ENCODE assay signal across 18 mouse cellular contexts in the genomic region with DNA sequence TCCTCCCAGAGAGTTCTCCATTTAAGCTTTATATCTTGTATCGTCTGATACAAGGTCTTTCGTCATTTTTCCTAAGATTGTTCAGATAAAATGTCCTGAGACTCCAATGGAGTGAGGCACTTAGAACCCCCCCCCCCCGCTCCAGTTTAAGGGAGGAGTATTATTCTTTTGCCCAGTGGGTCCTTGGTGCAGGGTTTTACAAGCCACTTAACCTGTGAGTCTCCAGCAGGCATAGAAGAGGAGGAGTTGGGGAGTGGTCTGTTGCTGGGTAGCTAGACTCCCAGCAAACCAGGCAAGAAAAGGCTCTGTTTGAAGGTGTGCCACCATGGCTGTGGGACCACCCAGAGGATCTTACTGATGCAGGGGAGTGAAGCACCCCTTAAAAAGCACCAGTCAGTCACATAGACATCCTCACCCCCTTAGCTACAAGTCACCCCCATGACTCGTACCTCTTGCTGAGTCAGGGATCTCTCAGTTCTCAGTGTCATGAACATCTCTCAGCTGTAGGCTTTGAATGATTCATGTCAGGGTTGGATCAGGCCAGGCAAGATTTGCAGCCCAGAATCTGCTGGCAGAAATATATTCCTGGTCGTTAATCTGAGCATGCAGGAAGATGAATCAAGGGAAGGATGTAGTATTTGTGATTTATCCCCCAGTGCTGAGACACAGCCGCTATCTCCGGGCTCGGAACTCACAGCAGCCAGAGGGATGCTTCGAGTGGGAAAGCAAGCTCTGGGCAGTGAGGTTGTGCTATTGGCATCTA. TPM values are rescaled to one million over a fixed set of nuclear protein-coding genes. Genes with fewer than 3 reads are reported as not detected.
DNase-seq lines count a peak whose midpoint lies in the region; ATAC-seq and TF ChIP-seq lines count a peak whose summit lies in the region.
"Had no signal": no experiment of that assay in that cellular context is flagged by ENCODE, and none has a peak within 500 bp of the region (broad histone marks: within the 10 kb centered on the region; RNA-seq: fewer than 3 reads in every experiment).

No protein-coding gene starts in this region.

- no peak overlapping the region for H3K4me2 ChIP-seq in kidney, embryonic 16.5 days (replicated peaks; ENCODE audit: low read depth, low read length)
- H3K4me2 ChIP-seq: embryonic facial prominence, embryonic 13.5 days; forebrain, embryonic 13.5 days; midbrain, embryonic 15.5 days; neural tube, embryonic 13.5 days had no signal

- H3K27ac ChIP-seq in kidney, embryonic 16.5 days (ENCODE audit: low read length): no peak overlapping the region
- peak overlapping the region; percentile 59 for H3K27ac ChIP-seq in ES-E14 (ENCODE audit: insufficient read depth, low read depth, low read length, poor library complexity, severe bottlenecking)
- peak overlapping the region; percentile 29 for H3K27ac ChIP-seq in embryonic fibroblast, embryonic 13.5 days (ENCODE audit: insufficient read depth, low read length)
- 0 out of 2 replicates have a peak overlapping the region, but pooled peaks have one; percentile 35 for H3K27ac ChIP-seq in small intestine, adult 2 months (ENCODE audit: insufficient read depth, low read depth, low read length)
- H3K27ac ChIP-seq: embryonic facial prominence, embryonic 13.5 days; forebrain, embryonic 13.5 days; hindbrain, postnatal 0 days; midbrain, embryonic 15.5 days; neural tube, embryonic 13.5 days had no signal

- no peaks in the 10 kb centered on the region for H3K9me3 ChIP-seq in kidney, embryonic 16.5 days (ENCODE audit: low read length)
- H3K9me3 ChIP-seq in ES-E14 (ENCODE audit: control insufficient read depth, insufficient read depth, low read depth, low read length): no peaks in the 10 kb centered on the region
- H3K9me3 ChIP-seq: embryonic facial prominence, embryonic 13.5 days; forebrain, embryonic 13.5 days; midbrain, embryonic 15.5 days; neural tube, embryonic 13.5 days had no signal

- no peaks in the 10 kb centered on the region for H3K27me3 ChIP-seq in kidney, embryonic 16.5 days (ENCODE audit: insufficient read depth, low read length)
- no peaks in the 10 kb centered on the region for H3K27me3 ChIP-seq in small intestine, adult 2 months (ENCODE audit: control insufficient read depth, insufficient read depth, low read length)
- H3K27me3 ChIP-seq: embryonic facial prominence, embryonic 13.5 days; forebrain, embryonic 13.5 days; midbrain, embryonic 15.5 days; neural tube, embryonic 13.5 days had no signal

- 36% methylated on average over 9 of the region's 9 CpGs for WGBS in kidney, embryonic 16.5 days
- WGBS in small intestine, adult 2 months: 72% methylated on average over 9 of the region's 9 CpGs

- no peak for TF ChIP-seq POLR2A in embryonic fibroblast, embryonic 13.5 days (IDR thresholded peaks at IDR 0.05; ENCODE audit: low read depth, low read length)
- no peak for TF ChIP-seq POLR2A in small intestine, adult 2 months (IDR thresholded peaks at IDR 0.05; ENCODE audit: low read depth, low read length)

- ATAC-seq in kidney, embryonic 16.5 days (ENCODE audit: low FRiP score, low TSS enrichment): no peak; the same call in 1 of the 2 replicates
- ATAC-seq: forebrain, embryonic 13.5 days; hindbrain, postnatal 0 days; midbrain, embryonic 15.5 days had no signal

- peaks cover 8% of the 10 kb centered on the region; the same call in 1 of the 2 replicates for H3K36me3 ChIP-seq in kidney, embryonic 16.5 days (ENCODE audit: insufficient read depth, low read length)
- peaks cover 23% of the 10 kb centered on the region for H3K36me3 ChIP-seq in ES-E14 (ENCODE audit: control insufficient read depth, insufficient read depth, low read length, poor library complexity, severe bottlenecking)
- peaks cover 9% of the 10 kb centered on the region for H3K36me3 ChIP-seq in small intestine, adult 2 months (ENCODE audit: control insufficient read depth, insufficient read depth, low read length)

- no peak overlapping the region for H3K9ac ChIP-seq in kidney, embryonic 16.5 days (replicated peaks; ENCODE audit: low read length)
- no peak overlapping the region; the same call in 1 of the 2 replicates for H3K9ac ChIP-seq in ES-E14 (ENCODE audit: insufficient read depth, low read depth, low read length, poor library complexity, severe bottlenecking)
- H3K9ac ChIP-seq: embryonic facial prominence, embryonic 13.5 days; forebrain, embryonic 13.5 days; midbrain, embryonic 15.5 days; neural tube, embryonic 13.5 days had no signal

- intact Hi-C loops in left cerebral cortex, postnatal 10 days (cut with DNase I): no loop called here

- no peak overlapping the region for H3K4me3 ChIP-seq in kidney, embryonic 16.5 days (ENCODE audit: low read length)
- no peak overlapping the region for H3K4me3 ChIP-seq in ES-E14 (ENCODE audit: insufficient read depth in 1 of 2, low read depth in 1 of 2, low read length in 2 of 2, poor library complexity in 1 of 2, severe bottlenecking in 1 of 2)
- H3K4me3 ChIP-seq in embryonic fibroblast, embryonic 13.5 days (ENCODE audit: insufficient read depth, low read length): no peak overlapping the region
- H3K4me3 ChIP-seq in small intestine, adult 2 months (ENCODE audit: low read depth, low read length): no peak overlapping the region
- H3K4me3 ChIP-seq: embryonic facial prominence, embryonic 13.5 days; forebrain, embryonic 13.5 days; midbrain, embryonic 15.5 days; neural tube, embryonic 13.5 days had no signal

- in situ Hi-C loops in ES-E14 (cut with MboI; ENCODE audit: low sequenced_read_pairs in 2 of 2, unreplicated experiment in 2 of 2): no loop called here

- peaks cover 17% of the 10 kb centered on the region; the same call in 1 of the 2 replicates for H3K4me1 ChIP-seq in kidney, embryonic 16.5 days (ENCODE audit: insufficient read depth, low read length)
- H3K4me1 ChIP-seq in ES-E14 (ENCODE audit: control insufficient read depth in 2 of 2, insufficient read depth in 2 of 2, low read length in 2 of 2, poor library complexity in 1 of 2): peaks cover 13 to 25% of the 10 kb centered on the region in 2 experiments
- H3K4me1 ChIP-seq in embryonic fibroblast, embryonic 13.5 days (ENCODE audit: control insufficient read depth, insufficient read depth, low read length): peaks cover 11% of the 10 kb centered on the region
- H3K4me1 ChIP-seq in small intestine, adult 2 months (ENCODE audit: control insufficient read depth, insufficient read depth, insufficient read length, low read length): 0 out of 2 replicates have a peak, but pooled peaks cover 4% of the 10 kb centered on the region
- H3K4me1 ChIP-seq: forebrain, embryonic 13.5 days; midbrain, embryonic 15.5 days had no signal

- TF ChIP-seq CTCF in embryonic fibroblast, embryonic 13.5 days (IDR thresholded peaks at IDR 0.05; ENCODE audit: borderline replicate concordance, insufficient read depth, low read length): no peak
- TF ChIP-seq CTCF in small intestine, adult 2 months (IDR thresholded peaks at IDR 0.05; ENCODE audit: extremely low read depth, insufficient read length, insufficient replicate concordance, low read depth, low read length): no peak

- peak; percentile 9 for DNase-seq in kidney, adult 11 months
- DNase-seq in ES-E14 (ENCODE audit: low read depth, low spot score): peak; percentile 53
- no peak for DNase-seq in retina, embryonic 14.5 days (ENCODE audit: low spot score)
- DNase-seq in left cerebral cortex, postnatal 10 days (ENCODE audit: extremely low spot score in 1 of 2, low spot score in 2 of 2): no peak
- DNase-seq: cerebellum, postnatal 25 days; gastrocnemius, postnatal 25 days; liver; lung, postnatal 14 days; right cerebral cortex, adult 18-20 months; thymus, postnatal 25 days had no signal

TF ChIP-seq in ES-E14, 5 proteins besides CTCF, POLR2A, EP300 and RAD21:
- TF ChIP-seq MAFK (IDR thresholded peaks at IDR 0.05; ENCODE audit: insufficient read depth, low read depth, low read length) (0 out of 2 replicates have a peak, but pooled peaks have one; percentile 24), HCFC1 (IDR thresholded peaks at IDR 0.05; ENCODE audit: borderline replicate concordance, insufficient read depth, low read length) (no peak)

RNA-seq across cellular contexts. Expression of gene Nipal4, which starts 50.7 kb away (rescaled TPM):
- 0.59 and 1.4 TPM in 2 replicates for polyA plus RNA-seq in kidney, embryonic 16.5 days (2015; fragmentation: Nextera tagmentation; extraction: Ambion mirVana)
- 1.7 and 2.1 TPM in 2 replicates for total RNA-seq in ES-E14 (2012; rRNA removed)
- 8.6 and 15.5 TPM in 2 replicates for polyA plus RNA-seq in embryonic fibroblast, embryonic 13.5 days (2011; ENCODE audit: insufficient read length, low read depth, missing spikeins)
- polyA plus RNA-seq in small intestine, adult 2 months (2012; rRNA removed): 0.49 and 0.89 TPM in 2 replicates
- 1 to 10 TPM in 1 of 2 experiments, under 1 TPM in 1; 0.53 to 1.3 TPM for total RNA-seq in left cerebral cortex, postnatal 10 days (2021)
- total RNA-seq: gastrocnemius, postnatal 25 days had no signal

RNA-seq across cellular contexts. Expression of gene Adam19, which starts 59.8 kb away (rescaled TPM):
- polyA plus RNA-seq in kidney, embryonic 16.5 days (2015; fragmentation: Nextera tagmentation; extraction: Ambion mirVana): 16.5 and 18.0 TPM in 2 replicates
- 43.8 and 71.1 TPM in 2 replicates for total RNA-seq in ES-E14 (2012; rRNA removed)
- 91.6 and 111 TPM in 2 replicates for polyA plus RNA-seq in embryonic fibroblast, embryonic 13.5 days (2011; ENCODE audit: insufficient read length, low read depth, missing spikeins)
- 4.4 and 6.8 TPM in 2 replicates for polyA plus RNA-seq in small intestine, adult 2 months (2012; rRNA removed)
- 10 to 100 TPM; 30.6 to 35.1 TPM for total RNA-seq in left cerebral cortex, postnatal 10 days (2021)

Comparison
In these comparisons a context has a peak if more than half of its experiments do, and no peak if none do; other contexts are left out.
1. DNase-seq: peak in kidney, adult 11 months (single experiment) and ES-E14 (single experiment); none in retina, embryonic 14.5 days (single experiment) and left cerebral cortex, postnatal 10 days (0 of 2).